Mouse (Mus musculus): ENCODE results near the gene Tmem179. TPM values are rescaled to one million over a fixed set of nuclear protein-coding genes. Genes with fewer than 3 reads are reported as not detected.

Tmem179 gene
- total RNA-seq (2014; fragmentation: Nextera tagmentation): not detected in 2 replicates
- not detected in 2 replicates for total RNA-seq (2017)

GRCm38 (mm10) chr12:112516697-112517337 is at the start of gene Tmem179:
TSS of gene Tmem179 (minus strand) at chr12:112516747.
- peak; percentile 47; the same call in 1 of the 2 replicates for ATAC-seq (replicated peaks; ENCODE audit: low FRiP score, low TSS enrichment, poor library complexity, severe bottlenecking)

DNA sequence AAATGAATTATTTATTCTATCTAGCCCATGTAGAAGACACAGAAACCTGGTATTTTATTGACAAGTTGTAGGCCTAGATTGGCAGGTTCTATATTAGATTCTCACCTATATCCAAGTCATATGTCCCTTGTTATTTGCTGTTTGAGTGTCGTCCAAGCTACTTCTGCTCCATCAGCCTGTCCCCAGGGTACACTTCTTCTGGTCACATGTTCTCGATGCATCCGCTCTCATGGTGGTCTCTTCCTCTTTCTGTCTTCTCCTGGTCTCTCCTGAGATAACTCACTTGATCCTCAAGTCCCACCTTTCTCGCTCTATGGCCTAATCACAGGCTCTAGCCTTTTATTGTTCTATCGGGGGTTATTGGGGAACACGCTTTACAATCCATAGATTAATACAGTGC is 46.5 kb upstream of the Tmem179 start:
- ATAC-seq (replicated peaks; ENCODE audit: low FRiP score, low TSS enrichment, poor library complexity, severe bottlenecking): no peak

DNA sequence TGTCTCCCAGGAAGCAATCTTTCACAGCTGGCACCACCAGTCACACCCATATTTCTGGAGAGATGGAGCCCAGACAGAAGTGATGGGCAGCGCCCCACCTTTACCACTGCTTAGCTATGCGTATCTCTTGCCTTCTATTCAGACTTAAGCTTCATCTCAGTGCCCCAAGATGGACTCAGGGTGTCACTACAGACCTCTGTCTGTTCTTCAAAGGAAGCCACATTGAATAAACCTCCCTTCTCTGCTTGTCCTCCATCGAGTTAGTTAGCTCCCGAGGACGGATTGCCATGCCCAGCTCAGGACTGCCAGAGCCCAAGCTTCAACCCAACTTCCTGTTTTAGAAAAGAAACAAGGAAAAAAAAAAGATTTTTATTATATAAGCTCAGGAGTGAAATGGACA is 45.9 kb upstream of the Tmem179 start:
- no peak for ATAC-seq (replicated peaks; ENCODE audit: low FRiP score, low TSS enrichment, poor library complexity, severe bottlenecking)

GRCm38 (mm10) chr12:112561163-112561562 is 44.6 kb upstream of the Tmem179 start:
- ATAC-seq (replicated peaks; ENCODE audit: low FRiP score, low TSS enrichment, poor library complexity, severe bottlenecking): no peak

- ATAC-seq (replicated peaks; ENCODE audit: low FRiP score, low TSS enrichment, poor library complexity, severe bottlenecking): peak; percentile 70
These were observed 43.7 kb upstream of the Tmem179 start for GRCm38 (mm10) chr12:112560176-112560797.

GRCm38 (mm10) chr12:112559671-112560070 is 43.1 kb upstream of the Tmem179 start:
- no peak; the same call in 1 of the 2 replicates for ATAC-seq (replicated peaks; ENCODE audit: low FRiP score, low TSS enrichment, poor library complexity, severe bottlenecking)

GRCm38 (mm10) chr12:112559231-112559630 is 42.7 kb upstream of the Tmem179 start:
- ATAC-seq (replicated peaks; ENCODE audit: low FRiP score, low TSS enrichment, poor library complexity, severe bottlenecking): no peak

DNA sequence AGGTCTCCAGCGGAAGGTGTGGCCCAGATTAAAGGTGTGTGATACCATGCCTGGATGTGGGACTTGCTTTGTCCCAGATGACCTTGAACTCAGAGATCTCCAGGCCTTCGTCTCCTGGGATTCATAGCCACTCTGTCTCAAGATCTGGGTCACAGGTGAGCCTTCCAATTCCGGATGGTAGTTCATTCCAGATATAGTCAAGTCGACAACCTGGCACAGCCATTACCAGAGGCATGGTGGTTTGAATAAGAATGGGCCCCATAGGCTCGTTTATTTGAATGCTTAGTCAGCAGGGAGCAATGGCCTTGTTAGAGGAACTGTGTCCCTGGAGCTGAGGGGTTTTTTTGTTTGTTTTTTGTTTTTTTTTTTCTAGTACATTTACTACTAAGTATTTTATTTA is 40.7 kb upstream of the Tmem179 start:
- ATAC-seq (replicated peaks; ENCODE audit: low FRiP score, low TSS enrichment, poor library complexity, severe bottlenecking): no peak

DNA sequence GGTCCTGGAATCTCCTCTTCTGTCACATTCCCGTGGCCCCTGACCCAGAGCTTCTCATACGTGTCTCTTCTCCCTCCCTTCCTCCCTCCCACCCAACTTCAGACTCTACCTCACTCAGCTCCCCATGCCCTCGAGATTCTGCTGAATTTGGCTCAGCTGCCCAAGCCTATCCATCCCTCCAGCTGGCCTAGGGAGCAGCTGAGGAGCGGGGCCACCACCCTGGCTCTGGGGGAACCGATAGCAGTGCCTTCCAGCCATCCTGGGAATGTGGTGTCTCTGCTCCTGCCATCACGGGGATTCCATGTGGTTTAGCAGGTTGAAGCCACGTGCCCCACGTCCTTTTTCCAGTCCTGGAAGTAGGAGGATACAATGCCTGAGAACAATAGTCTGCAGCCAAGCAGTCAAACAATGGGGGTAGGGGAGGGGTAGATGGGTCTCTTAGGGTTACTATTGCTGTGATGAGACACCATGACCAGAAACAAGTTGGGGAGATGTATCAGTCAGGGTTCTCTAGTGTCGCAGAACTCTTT is 40.0 kb upstream of the Tmem179 start:
- ATAC-seq (replicated peaks; ENCODE audit: low FRiP score, low TSS enrichment, poor library complexity, severe bottlenecking): no peak

DNA sequence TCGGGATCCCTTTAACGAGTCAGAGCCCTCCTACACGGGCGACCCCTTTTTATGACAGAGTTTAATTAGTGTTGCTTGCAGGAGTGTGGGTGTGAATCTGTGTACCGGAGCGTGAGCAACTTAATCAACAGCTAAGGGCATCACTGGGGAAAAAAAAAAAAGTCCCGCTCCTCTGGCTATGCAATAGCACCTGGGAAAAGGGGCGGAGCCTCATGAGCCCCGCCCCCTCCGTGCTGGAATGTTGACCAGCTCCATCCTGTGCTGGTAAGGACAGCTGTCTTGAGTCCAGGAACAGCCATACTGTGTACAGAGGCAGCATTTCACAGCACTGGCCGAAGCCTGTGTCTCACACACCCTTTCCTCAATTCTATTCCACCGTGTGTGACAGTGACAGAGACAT is 38.4 kb upstream of the Tmem179 start:
- ATAC-seq (replicated peaks; ENCODE audit: low FRiP score, low TSS enrichment, poor library complexity, severe bottlenecking): no peak

DNA sequence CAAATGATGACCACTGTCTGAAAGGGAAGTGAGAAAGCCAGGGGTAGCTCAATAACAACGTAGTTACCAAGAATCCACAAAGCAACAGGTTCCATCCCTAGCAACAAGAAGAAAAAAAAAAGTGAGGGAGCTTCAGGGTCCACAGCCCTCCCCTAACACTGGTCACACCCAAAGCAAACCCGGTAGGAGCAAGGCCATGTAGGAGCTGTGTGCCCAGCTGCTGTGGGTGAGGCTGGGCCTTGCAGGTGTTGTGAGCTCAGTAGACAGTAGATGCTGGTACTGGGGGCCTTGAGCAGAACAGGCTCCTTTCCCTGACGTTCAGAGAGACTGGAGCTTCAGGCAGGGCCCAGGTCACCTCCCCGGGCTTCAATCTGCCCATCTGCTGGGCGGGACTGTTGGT is 36.0 kb upstream of the Tmem179 start:
- ATAC-seq (replicated peaks; ENCODE audit: low FRiP score, low TSS enrichment, poor library complexity, severe bottlenecking): no peak

DNA sequence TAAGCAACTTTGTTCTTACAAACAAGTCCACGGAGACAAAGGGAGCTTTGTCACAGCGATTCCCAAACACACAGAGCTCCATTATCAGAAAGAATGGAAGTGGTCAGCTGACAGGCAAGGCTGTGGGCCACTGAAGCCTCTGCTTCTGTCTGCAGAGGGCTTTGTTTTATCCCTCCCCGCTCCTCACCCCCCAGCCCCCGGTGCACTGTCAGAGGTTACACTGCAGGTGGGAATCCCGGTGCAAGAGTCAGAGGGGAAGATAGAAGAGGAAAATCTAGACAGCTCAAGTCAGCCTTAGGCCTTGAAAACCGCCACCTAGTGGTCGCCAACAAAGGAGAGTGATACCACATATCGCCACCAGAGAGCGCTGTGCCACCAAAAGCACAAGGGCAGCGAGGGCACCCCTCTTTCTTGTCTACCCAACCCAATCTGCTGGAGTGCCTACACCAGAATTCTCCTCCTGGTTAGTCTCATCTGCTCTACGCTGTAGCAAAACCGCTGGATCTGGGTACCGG is 35.4 kb upstream of the Tmem179 start:
- ATAC-seq (replicated peaks; ENCODE audit: low FRiP score, low TSS enrichment, poor library complexity, severe bottlenecking): peak; percentile 88

- ATAC-seq (replicated peaks; ENCODE audit: low FRiP score, low TSS enrichment, poor library complexity, severe bottlenecking): no peak
These were observed 32.7 kb upstream of the Tmem179 start for GRCm38 (mm10) chr12:112549287-112549686.

DNA sequence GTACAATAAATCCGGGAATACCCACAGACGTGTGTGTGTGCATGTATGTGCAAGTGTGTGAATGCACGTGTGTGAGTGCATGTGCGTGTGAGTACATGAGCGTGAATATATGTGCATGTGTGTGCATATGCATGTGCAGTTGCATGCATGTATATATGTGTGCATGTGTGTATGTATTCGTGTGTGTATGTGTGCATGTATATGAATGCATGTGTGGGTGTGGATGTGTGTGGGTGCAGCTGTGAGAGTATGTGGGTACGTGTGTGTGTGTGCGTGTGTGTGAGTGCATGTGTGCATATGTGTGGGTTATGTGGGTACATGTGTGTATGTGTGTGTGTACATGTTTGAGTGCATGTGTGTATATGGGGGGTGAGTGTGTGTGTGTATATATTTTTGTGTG is 29.6 kb upstream of the Tmem179 start:
- no peak for ATAC-seq (replicated peaks; ENCODE audit: low FRiP score, low TSS enrichment, poor library complexity, severe bottlenecking)

GRCm38 (mm10) chr12:112544946-112545701 is 28.6 kb upstream of the Tmem179 start:
- no peak for ATAC-seq (replicated peaks; ENCODE audit: low FRiP score, low TSS enrichment, poor library complexity, severe bottlenecking)

GRCm38 (mm10) chr12:112543941-112544340 is 27.4 kb upstream of the Tmem179 start:
- no peak for ATAC-seq (replicated peaks; ENCODE audit: low FRiP score, low TSS enrichment, poor library complexity, severe bottlenecking)

GRCm38 (mm10) chr12:112542920-112543300 is 26.4 kb upstream of the Tmem179 start:
- ATAC-seq (replicated peaks; ENCODE audit: low FRiP score, low TSS enrichment, poor library complexity, severe bottlenecking): peak; percentile 82

DNA sequence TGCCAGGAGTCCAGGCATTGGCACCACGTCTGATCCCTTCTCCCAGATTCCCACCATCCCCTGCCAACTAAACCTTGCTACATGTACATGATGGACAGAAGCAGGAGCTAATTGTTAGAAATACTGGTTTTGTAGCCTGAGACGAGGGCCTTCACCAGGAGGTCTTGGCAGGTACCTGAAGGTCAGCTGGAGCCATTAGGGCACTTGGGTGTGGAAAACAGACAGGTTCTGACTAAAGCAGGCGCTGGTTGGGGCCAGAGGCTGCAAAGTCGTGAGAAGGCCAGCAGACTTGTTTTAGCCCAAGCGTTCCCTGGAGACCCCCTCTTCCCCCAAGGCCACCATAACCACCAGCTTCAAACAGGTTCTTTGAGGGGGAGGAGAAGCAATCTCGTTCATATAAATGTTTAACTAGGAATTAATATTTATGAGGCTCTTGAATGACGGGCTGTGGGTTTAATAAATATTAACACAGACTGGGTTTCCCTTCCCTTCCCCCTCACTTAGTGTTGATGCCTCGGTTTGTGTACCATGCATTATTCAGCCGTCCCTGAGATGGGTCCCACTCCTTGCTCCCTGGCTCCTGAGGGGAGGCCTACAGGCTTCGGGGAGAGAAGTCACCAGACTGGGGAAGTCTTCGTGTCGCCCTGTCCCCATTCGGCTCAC is 25.8 kb upstream of the Tmem179 start:
- peak; percentile 15; the same call in 1 of the 2 replicates for ATAC-seq (replicated peaks; ENCODE audit: low FRiP score, low TSS enrichment, poor library complexity, severe bottlenecking)

GRCm38 (mm10) chr12:112541483-112542091 is 25.0 kb upstream of the Tmem179 start:
- ATAC-seq (replicated peaks; ENCODE audit: low FRiP score, low TSS enrichment, poor library complexity, severe bottlenecking): no peak

Measured in megakaryocyte-erythroid progenitor cell, adult 5-6 weeks (primary cell).